9 mouse cellular contexts compared by ENCODE assay signal in genomic region chr8:84913960-84914359, GRCm38 (mm10). TPM values are rescaled to one million over a fixed set of nuclear protein-coding genes. Genes with fewer than 3 reads are reported as not detected.
DNase-seq lines count a peak whose midpoint lies in the region; ATAC-seq and TF ChIP-seq lines count a peak whose summit lies in the region.
"Had no signal": no experiment of that assay in that cellular context is flagged by ENCODE, and none has a peak within 500 bp of the region (broad histone marks: within the 10 kb centered on the region; RNA-seq: fewer than 3 reads in every experiment).

No protein-coding gene starts in this region.

- H3K9me3 ChIP-seq in forebrain, embryonic 12.5 days, result no peaks in the 10 kb centered on the region
- no peaks in the 10 kb centered on the region for H3K9me3 ChIP-seq in forebrain, embryonic 15.5 days
- no peaks in the 10 kb centered on the region for H3K9me3 ChIP-seq in limb, embryonic 15.5 days
- H3K9me3 ChIP-seq in midbrain, embryonic 10.5 days (replicated peaks), result peaks cover 5% of the 10 kb centered on the region; the same call in 1 of the 2 replicates

- peaks cover 92% of the 10 kb centered on the region for H3K27me3 ChIP-seq in forebrain, embryonic 12.5 days
- peaks cover 21% of the 10 kb centered on the region for H3K27me3 ChIP-seq in forebrain, embryonic 15.5 days
- H3K27me3 ChIP-seq in limb, embryonic 15.5 days, result peaks cover 70% of the 10 kb centered on the region
- no peaks in the 10 kb centered on the region; the same call in 1 of the 2 replicates for H3K27me3 ChIP-seq in small intestine, adult 2 months (ENCODE audit: control insufficient read depth, insufficient read depth, low read length)
- H3K27me3 ChIP-seq in midbrain, embryonic 10.5 days (ENCODE audit: low read depth, poor library complexity, severe bottlenecking), result peaks cover 100% of the 10 kb centered on the region

- ATAC-seq in forebrain, embryonic 12.5 days (ENCODE audit: low FRiP score), result no peak
- no peak for ATAC-seq in forebrain, embryonic 15.5 days (replicated peaks)
- no peak for ATAC-seq in limb, embryonic 15.5 days (ENCODE audit: insufficient number of reproducible peaks, low FRiP score, low TSS enrichment, low read depth)

- peak; percentile 33; the same call in 1 of the 2 replicates for TF ChIP-seq CTCF in small intestine, adult 2 months (IDR thresholded peaks at IDR 0.05; ENCODE audit: extremely low read depth, insufficient read length, insufficient replicate concordance, low read depth, low read length)

- peaks cover 75% of the 10 kb centered on the region for H3K36me3 ChIP-seq in forebrain, embryonic 12.5 days (replicated peaks)
- peaks cover 85% of the 10 kb centered on the region for H3K36me3 ChIP-seq in forebrain, embryonic 15.5 days
- H3K36me3 ChIP-seq in limb, embryonic 15.5 days, result 0 out of 2 replicates have a peak, but pooled peaks cover 3% of the 10 kb centered on the region
- H3K36me3 ChIP-seq in small intestine, adult 2 months (ENCODE audit: control insufficient read depth, insufficient read depth, low read length), result no peaks in the 10 kb centered on the region
- peaks cover 37% of the 10 kb centered on the region for H3K36me3 ChIP-seq in midbrain, embryonic 10.5 days

- no peak for TF ChIP-seq POLR2A in small intestine, adult 2 months (IDR thresholded peaks at IDR 0.05; ENCODE audit: low read depth, low read length)

- peak overlapping the region; percentile 40; the same call in 1 of the 2 replicates for H3K9ac ChIP-seq in forebrain, embryonic 12.5 days
- H3K9ac ChIP-seq in forebrain, embryonic 15.5 days (replicated peaks), result no peak overlapping the region
- H3K9ac ChIP-seq in limb, embryonic 15.5 days, result no peak overlapping the region

- H3K4me1 ChIP-seq in forebrain, embryonic 12.5 days, result peaks cover 19% of the 10 kb centered on the region
- H3K4me1 ChIP-seq in forebrain, embryonic 15.5 days, result peaks cover 13% of the 10 kb centered on the region
- H3K4me1 ChIP-seq in limb, embryonic 15.5 days, result peaks cover 31% of the 10 kb centered on the region
- peaks cover 8% of the 10 kb centered on the region for H3K4me1 ChIP-seq in small intestine, adult 2 months (ENCODE audit: control insufficient read depth, insufficient read depth, insufficient read length, low read length)
- peaks cover 29% of the 10 kb centered on the region for H3K4me1 ChIP-seq in midbrain, embryonic 10.5 days

- H3K4me3 ChIP-seq in forebrain, embryonic 12.5 days (replicated peaks), result no peak overlapping the region
- H3K4me3 ChIP-seq in forebrain, embryonic 15.5 days, result no peak overlapping the region
- no peak overlapping the region; the same call in 1 of the 2 replicates for H3K4me3 ChIP-seq in limb, embryonic 15.5 days
- no peak overlapping the region for H3K4me3 ChIP-seq in small intestine, adult 2 months (ENCODE audit: low read depth, low read length)
- H3K4me3 ChIP-seq in midbrain, embryonic 10.5 days, result no peak overlapping the region
- H3K4me3 ChIP-seq: myocyte had no signal

- 49% methylated on average over 4 of the region's 4 CpGs for WGBS in forebrain, embryonic 12.5 days
- WGBS in forebrain, embryonic 15.5 days, result 32% methylated on average over 4 of the region's 4 CpGs
- WGBS in limb, embryonic 15.5 days, result 30% methylated on average over 4 of the region's 4 CpGs
- WGBS in small intestine, adult 2 months, result 46% methylated on average over 4 of the region's 4 CpGs
- WGBS in midbrain, embryonic 10.5 days, result 34% methylated on average over 4 of the region's 4 CpGs

- peak overlapping the region; percentile 66; the same call in 1 of the 2 replicates for H3K4me2 ChIP-seq in forebrain, embryonic 12.5 days
- no peak overlapping the region for H3K4me2 ChIP-seq in forebrain, embryonic 15.5 days (replicated peaks)
- peak overlapping the region; percentile 83; the same call in 1 of the 2 replicates for H3K4me2 ChIP-seq in limb, embryonic 15.5 days

- no peak overlapping the region for H3K27ac ChIP-seq in forebrain, embryonic 12.5 days
- no peak overlapping the region for H3K27ac ChIP-seq in forebrain, embryonic 15.5 days (replicated peaks)
- H3K27ac ChIP-seq in limb, embryonic 15.5 days, result no peak overlapping the region
- H3K27ac ChIP-seq in small intestine, adult 2 months (ENCODE audit: insufficient read depth, low read depth, low read length), result no peak overlapping the region
- no peak overlapping the region for H3K27ac ChIP-seq in midbrain, embryonic 10.5 days (replicated peaks)

- peak; percentile 71 for DNase-seq in CD4-positive helper T cell, adult 2 months (ENCODE audit: low read depth, low spot score)
- DNase-seq in c-Kit-positive CD71-positive TER-119-positive erythroid progenitor cells, embryonic 14.5 days (ENCODE audit: low spot score), result peak; percentile 85
- no peak for DNase-seq in neural tube, embryonic 10.5 days (ENCODE audit: extremely low spot score, low spot score)
- DNase-seq in midbrain, embryonic 10.5 days (ENCODE audit: low spot score), result no peak

RNA-seq across cellular contexts. Expression of gene Dnase2a, which starts 5.6 kb away (rescaled TPM):
- polyA plus RNA-seq in forebrain, embryonic 12.5 days (2016; fragmentation: Nextera tagmentation; extraction: Ambion mirVana), result 8.7 and 9.8 TPM in 2 replicates
- 5.6 TPM in 2 replicates for polyA plus RNA-seq in forebrain, embryonic 15.5 days (2015; fragmentation: Nextera tagmentation; extraction: Ambion mirVana)
- 19.2 and 22.1 TPM in 2 replicates for polyA plus RNA-seq in limb, embryonic 15.5 days (2015; fragmentation: Nextera tagmentation; extraction: Ambion mirVana)
- 4.1 and 5.9 TPM in 2 replicates for polyA plus RNA-seq in small intestine, adult 2 months (2012; rRNA removed)
- polyA plus RNA-seq in midbrain, embryonic 10.5 days (2016; fragmentation: Nextera tagmentation; extraction: Ambion mirVana), result 6.6 and 7.5 TPM in 2 replicates

RNA-seq across cellular contexts. Expression of gene Klf1, which starts 12.2 kb away (rescaled TPM):
- polyA plus RNA-seq in forebrain, embryonic 12.5 days (2016; fragmentation: Nextera tagmentation; extraction: Ambion mirVana), result 2.4 and 3.5 TPM in 2 replicates
- 0.75 and 0.87 TPM in 2 replicates for polyA plus RNA-seq in forebrain, embryonic 15.5 days (2015; fragmentation: Nextera tagmentation; extraction: Ambion mirVana)
- polyA plus RNA-seq in limb, embryonic 15.5 days (2015; fragmentation: Nextera tagmentation; extraction: Ambion mirVana), result 1.4 and 2.5 TPM in 2 replicates
- 0.30 and 0.38 TPM in 2 replicates for polyA plus RNA-seq in small intestine, adult 2 months (2012; rRNA removed)
- polyA plus RNA-seq in midbrain, embryonic 10.5 days (2016; fragmentation: Nextera tagmentation; extraction: Ambion mirVana), result 14.8 and 19.7 TPM in 2 replicates

RNA-seq across cellular contexts. Expression of gene Gcdh, which starts 20.2 kb away (rescaled TPM):
- polyA plus RNA-seq in forebrain, embryonic 12.5 days (2016; fragmentation: Nextera tagmentation; extraction: Ambion mirVana), result 31.1 and 33.2 TPM in 2 replicates
- 36.2 and 37.4 TPM in 2 replicates for polyA plus RNA-seq in forebrain, embryonic 15.5 days (2015; fragmentation: Nextera tagmentation; extraction: Ambion mirVana)
- polyA plus RNA-seq in limb, embryonic 15.5 days (2015; fragmentation: Nextera tagmentation; extraction: Ambion mirVana), result 31.1 and 34.3 TPM in 2 replicates
- 32.5 and 53.2 TPM in 2 replicates for polyA plus RNA-seq in small intestine, adult 2 months (2012; rRNA removed)
- polyA plus RNA-seq in midbrain, embryonic 10.5 days (2016; fragmentation: Nextera tagmentation; extraction: Ambion mirVana), result 37.3 and 39.6 TPM in 2 replicates

RNA-seq across cellular contexts. Expression of gene Mast1, which starts 23.2 kb away (rescaled TPM):
- 29.3 and 35.3 TPM in 2 replicates for polyA plus RNA-seq in forebrain, embryonic 12.5 days (2016; fragmentation: Nextera tagmentation; extraction: Ambion mirVana)
- 48.3 and 52.5 TPM in 2 replicates for polyA plus RNA-seq in forebrain, embryonic 15.5 days (2015; fragmentation: Nextera tagmentation; extraction: Ambion mirVana)
- polyA plus RNA-seq in limb, embryonic 15.5 days (2015; fragmentation: Nextera tagmentation; extraction: Ambion mirVana), result 0.34 and 0.35 TPM in 2 replicates
- polyA plus RNA-seq in small intestine, adult 2 months (2012; rRNA removed), result 0.50 and 0.71 TPM in 2 replicates
- polyA plus RNA-seq in midbrain, embryonic 10.5 days (2016; fragmentation: Nextera tagmentation; extraction: Ambion mirVana), result 3.2 and 8.4 TPM in 2 replicates
- polyA plus RNA-seq: myocyte had no signal

RNA-seq across cellular contexts. Expression of gene Rtbdn, which starts 32.8 kb away (rescaled TPM):
- 0.88 and 1.6 TPM in 2 replicates for polyA plus RNA-seq in forebrain, embryonic 12.5 days (2016; fragmentation: Nextera tagmentation; extraction: Ambion mirVana)
- 2.0 and 2.3 TPM in 2 replicates for polyA plus RNA-seq in forebrain, embryonic 15.5 days (2015; fragmentation: Nextera tagmentation; extraction: Ambion mirVana)
- polyA plus RNA-seq in limb, embryonic 15.5 days (2015; fragmentation: Nextera tagmentation; extraction: Ambion mirVana), result 0.19 and 0.24 TPM in 2 replicates
- 0.15 TPM in 1 of 2 replicates, not detected in the other for polyA plus RNA-seq in small intestine, adult 2 months (2012; rRNA removed)
- polyA plus RNA-seq in midbrain, embryonic 10.5 days (2016; fragmentation: Nextera tagmentation; extraction: Ambion mirVana), result 0.62 and 1.2 TPM in 2 replicates
- polyA plus RNA-seq: myocyte had no signal

Comparison
In these comparisons a context has a peak if more than half of its experiments do, and no peak if none do; other contexts are left out.
1. DNase-seq: peak in CD4-positive helper T cell, adult 2 months (single experiment) and c-Kit-positive CD71-positive TER-119-positive erythroid progenitor cells, embryonic 14.5 days (single experiment); none in neural tube, embryonic 10.5 days (single experiment) and midbrain, embryonic 10.5 days (single experiment).